Mouse (Mus musculus) testis, adult 2 months (tissue): ENCODE results near the gene Rnf149.

ENCODE experiments used
- CTCF ChIP-seq: fragments of 200-500 bp; IDR thresholded peaks from 2 replicates; pipeline ENCODE4 v1.5.1; 2012; ENCODE audit warnings: low read depth, mild to moderate bottlenecking, inconsistent platforms, low read length, moderate library complexity; ENCODE audit not compliant: control insufficient read depth, insufficient read depth, insufficient replicate concordance
- POLR2A ChIP-seq: fragments of 200-500 bp; IDR thresholded peaks from 2 replicates; pipeline ENCODE4 v1.6.1; 2012; ENCODE audit warnings: low read depth, mild to moderate bottlenecking, inconsistent platforms, low read length, moderate library complexity; ENCODE audit not compliant: control insufficient read depth

- TF ChIP-seq CTCF (no peak), POLR2A (no peak)
Measured at GRCm38 (mm10) chr1:39555556-39556415, 21.4 kb downstream of the Rnf149 start.
